Mouse (Mus musculus) testis, adult 2 months (tissue): ENCODE measurements around the gene 2900011O08Rik. TPM values are rescaled to one million over a fixed set of nuclear protein-coding genes. Genes with fewer than 3 reads are reported as not detected.

Experiments used
- H3K27ac ChIP-seq: fragments of 200-500 bp; 2 replicates; pipeline ENCODE4 v1.5.1; 2012; ENCODE audit warnings: low read depth, low read length; ENCODE audit not compliant: control insufficient read depth, insufficient read depth
- H3K27me3 ChIP-seq: fragments of 200-500 bp; 2 replicates; pipeline ENCODE4 v1.6.1; 2012; ENCODE audit warnings: mild to moderate bottlenecking, low read length, moderate library complexity; ENCODE audit not compliant: control insufficient read depth, insufficient read depth
- H3K36me3 ChIP-seq: fragments of 200-500 bp; 2 replicates; pipeline ENCODE4 v1.6.1; 2012; ENCODE audit warnings: mild to moderate bottlenecking, low read length; ENCODE audit not compliant: control insufficient read depth, insufficient read depth
- H3K4me1 ChIP-seq: fragments of 200-500 bp; 2 replicates; pipeline ENCODE4 v1.6.1; 2012; ENCODE audit warnings: low read length; ENCODE audit not compliant: control insufficient read depth, insufficient read depth
- H3K4me3 ChIP-seq: fragments of 200-500 bp; 2 replicates; pipeline ENCODE4 v1.5.1; 2012; ENCODE audit warnings: low read depth, mild to moderate bottlenecking, low read length, moderate library complexity, mixed read lengths; ENCODE audit not compliant: control insufficient read depth
- CTCF ChIP-seq: fragments of 200-500 bp; IDR thresholded peaks from 2 replicates; pipeline ENCODE4 v1.5.1; 2012; ENCODE audit warnings: low read depth, mild to moderate bottlenecking, inconsistent platforms, low read length, moderate library complexity; ENCODE audit not compliant: control insufficient read depth, insufficient read depth, insufficient replicate concordance
- POLR2A ChIP-seq: fragments of 200-500 bp; IDR thresholded peaks from 2 replicates; pipeline ENCODE4 v1.6.1; 2012; ENCODE audit warnings: low read depth, mild to moderate bottlenecking, inconsistent platforms, low read length, moderate library complexity; ENCODE audit not compliant: control insufficient read depth
- polyA plus RNA-seq: library from polyadenylated mRNA; depleted of rRNA; stranded (reverse); fragments of >200 nt; gene quantifications from 2 replicates; pipeline ENCODE4 v1.2.3, GENCODE M21; 2012; rRNA removed

Gene 2900011O08Rik
- polyA plus RNA-seq: 17.3 and 20.2 TPM in 2 replicates

- H3K27me3 ChIP-seq: no peaks in the 10 kb centered on the region
- TF ChIP-seq CTCF: no peak
- TF ChIP-seq POLR2A: peak; percentile 63; the same call in 1 of the 2 replicates
- H3K27ac ChIP-seq: peak within 1 kb of the TSS; percentile 45; the same call in 1 of the 2 replicates
- H3K4me1 ChIP-seq: peaks cover 3% of the 10 kb centered on the region; the same call in 1 of the 2 replicates
- peak within 1 kb of the TSS; percentile 80 for H3K4me3 ChIP-seq
- H3K36me3 ChIP-seq: no peaks in the 10 kb centered on the region
Observed at GRCm38 (mm10) chr16:13986574-13987478, at the start of gene 2900011O08Rik, which contains the start of gene Ifitm7. Gene 2900011O08Rik, plus strand, starts transcription at chr16:13986604. Gene Ifitm7, minus strand, starts transcription at chr16:13986888.

DNA sequence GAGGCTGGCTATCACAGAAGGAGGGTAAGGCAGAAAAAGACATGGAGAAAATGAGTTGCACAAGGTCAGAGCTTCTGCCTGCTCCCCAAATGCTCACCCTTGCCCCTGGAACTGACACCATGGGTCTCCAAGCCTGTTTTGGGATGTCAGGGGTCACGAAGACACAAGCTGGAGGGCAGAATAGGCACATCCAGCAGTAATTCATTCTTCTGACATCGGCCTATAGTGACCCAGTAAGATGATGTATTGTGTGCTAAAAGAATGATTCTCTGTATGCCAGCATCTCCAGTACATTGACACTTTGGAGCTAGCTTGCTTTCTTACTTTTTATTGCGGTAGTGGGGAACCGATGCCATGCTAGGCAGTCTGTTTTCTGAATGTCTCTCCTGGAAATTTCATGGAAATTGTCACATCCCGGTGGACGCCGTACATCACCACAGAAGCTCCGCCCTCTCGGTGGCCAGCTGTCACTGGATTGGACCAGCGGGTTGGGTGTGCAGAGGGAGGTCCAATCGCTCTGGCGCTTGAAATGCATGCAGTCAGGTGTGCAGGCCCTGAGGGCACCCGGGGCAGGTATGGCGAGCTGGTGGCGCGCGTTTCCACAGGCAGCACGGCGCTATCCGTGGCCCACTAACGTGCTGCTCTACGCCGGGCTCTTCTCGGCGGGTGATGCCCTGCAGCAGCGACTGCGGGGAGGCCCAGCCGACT, 46.1 kb upstream of the 2900011O08Rik start:
- Histone ChIP-seq H3K4me1 (peaks cover 11% of the 10 kb centered on the region), H3K27me3 (no peaks in the 10 kb centered on the region), H3K4me3 (peak overlapping the region; percentile 80), H3K36me3 (no peaks in the 10 kb centered on the region), H3K27ac (no peak overlapping the region)
- TF ChIP-seq CTCF: no peak

GRCm38 (mm10) chr16:13940847-13941395, 45.5 kb upstream of the 2900011O08Rik start:
- no peak overlapping the region for H3K27ac ChIP-seq
- TF ChIP-seq CTCF (no peak), POLR2A (no peak)
- H3K4me1 ChIP-seq: peaks cover 11% of the 10 kb centered on the region
- no peaks in the 10 kb centered on the region for H3K36me3 ChIP-seq
- H3K27me3 ChIP-seq: no peaks in the 10 kb centered on the region
- peak overlapping the region; percentile 80 for H3K4me3 ChIP-seq

GRCm38 (mm10) chr16:13944178-13944577, 42.2 kb upstream of the 2900011O08Rik start:
- no peaks in the 10 kb centered on the region for H3K36me3 ChIP-seq
- H3K27ac ChIP-seq: no peak overlapping the region
- TF ChIP-seq POLR2A (no peak), CTCF (no peak)
- H3K4me3 ChIP-seq: no peak overlapping the region
- H3K4me1 ChIP-seq: peaks cover 11% of the 10 kb centered on the region
- no peaks in the 10 kb centered on the region for H3K27me3 ChIP-seq

GRCm38 (mm10) chr16:13944752-13945151, 41.7 kb upstream of the 2900011O08Rik start:
- H3K36me3 ChIP-seq: no peaks in the 10 kb centered on the region
- TF ChIP-seq POLR2A (no peak), CTCF (no peak)
- H3K27ac ChIP-seq: no peak overlapping the region
- H3K4me3 ChIP-seq: no peak overlapping the region
- peaks cover 11% of the 10 kb centered on the region for H3K4me1 ChIP-seq
- H3K27me3 ChIP-seq: no peaks in the 10 kb centered on the region

GRCm38 (mm10) chr16:13945153-13945552, 41.3 kb upstream of the 2900011O08Rik start:
- no peak overlapping the region for H3K4me3 ChIP-seq
- no peaks in the 10 kb centered on the region for H3K36me3 ChIP-seq
- H3K27me3 ChIP-seq: no peaks in the 10 kb centered on the region
- peaks cover 9% of the 10 kb centered on the region for H3K4me1 ChIP-seq
- no peak overlapping the region for H3K27ac ChIP-seq
- TF ChIP-seq CTCF: no peak
- TF ChIP-seq POLR2A: no peak

GRCm38 (mm10) chr16:13946306-13946705, 40.1 kb upstream of the 2900011O08Rik start:
- no peaks in the 10 kb centered on the region for H3K36me3 ChIP-seq
- TF ChIP-seq POLR2A (no peak), CTCF (no peak)
- no peak overlapping the region for H3K27ac ChIP-seq
- H3K4me1 ChIP-seq: peaks cover 2% of the 10 kb centered on the region
- no peak overlapping the region for H3K4me3 ChIP-seq
- no peaks in the 10 kb centered on the region for H3K27me3 ChIP-seq
